Mouse (Mus musculus): Measurements from ENCODE around the gene Dbt. TPM values are rescaled to one million over a fixed set of nuclear protein-coding genes. Genes with fewer than 3 reads are reported as not detected.

Gene Dbt
- total and polyA plus RNA-seq, 3 experiments = 12.7 to 13.2 TPM; not detected in 1

DNA sequence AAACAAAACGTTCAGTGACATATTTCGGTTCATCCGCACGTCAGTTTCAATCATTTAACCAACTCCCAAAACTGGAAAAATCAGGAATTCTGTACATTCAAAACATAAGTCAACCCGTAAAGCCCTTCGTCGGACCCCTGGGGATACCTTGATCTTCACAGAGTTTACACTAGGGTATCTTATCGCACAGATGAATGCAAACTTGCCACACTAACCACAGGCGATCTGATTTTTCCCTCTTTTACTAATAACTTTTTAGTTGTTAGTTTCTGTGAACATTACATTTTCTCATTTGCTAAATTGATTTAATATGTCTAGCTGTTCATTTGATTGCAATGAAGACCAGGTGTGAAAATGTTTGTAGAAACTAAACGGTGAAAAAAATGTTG, 82.7 kb downstream of the Dbt start:
- TF ChIP-seq GATA1 (IDR thresholded peaks at IDR 0.05; ENCODE audit: low read depth, low read length) (peak; percentile 75), USF1 (IDR thresholded peaks at IDR 0.05; ENCODE audit: low read depth, low read length) (no peak), EP300 (IDR thresholded peaks at IDR 0.05; ENCODE audit: low read depth in 1 of 2, low read length in 2 of 2) (peak; percentile 50 to 62; a peak in 3 of 4 replicates), TCF12 (IDR thresholded peaks at IDR 0.05; ENCODE audit: low read depth, low read length) (peak; percentile 67), ETS1 (IDR thresholded peaks at IDR 0.05; ENCODE audit: low read depth, low read length) (peak; percentile 41; the same call in 1 of the 2 replicates), CHD2 (IDR thresholded peaks at IDR 0.05; ENCODE audit: low read length) (no peak), USF2 (IDR thresholded peaks at IDR 0.05; ENCODE audit: borderline replicate concordance in 1 of 2, insufficient read depth in 1 of 2, low read depth in 1 of 2, low read length in 2 of 2) (no peak), BHLHE40 (IDR thresholded peaks at IDR 0.05; ENCODE audit: borderline replicate concordance, low read depth, low read length) (no peak), NRF1 (IDR thresholded peaks at IDR 0.05; ENCODE audit: insufficient read depth, low read depth, low read length, poor library complexity, severe bottlenecking) (no peak), TBP (IDR thresholded peaks at IDR 0.05; ENCODE audit: low read depth, low read length) (no peak), MYB (IDR thresholded peaks at IDR 0.05; ENCODE audit: low read depth, low read length) (no peak), MXI1 (IDR thresholded peaks at IDR 0.05; ENCODE audit: low read depth, low read length) (no peak), MAX (IDR thresholded peaks at IDR 0.05; ENCODE audit: low read length) (no peak), RCOR1 (IDR thresholded peaks at IDR 0.05; ENCODE audit: low read depth, low read length) (peak; percentile 96), SIN3A (IDR thresholded peaks at IDR 0.05; ENCODE audit: low read length) (no peak), CHD1 (IDR thresholded peaks at IDR 0.05; ENCODE audit: low read depth, low read length) (no peak), POLR2AphosphoS5 (IDR thresholded peaks at IDR 0.05; ENCODE audit: borderline replicate concordance, low read depth, low read length) (no peak), POLR2AphosphoS2 (IDR thresholded peaks at IDR 0.05; ENCODE audit: low read length) (no peak), HCFC1 (IDR thresholded peaks at IDR 0.05; ENCODE audit: low read depth, low read length) (no peak), KAT2A (conservative IDR thresholded peaks at IDR 0.05; ENCODE audit: low read depth, low read length) (no peak), TAL1 (IDR thresholded peaks at IDR 0.05; ENCODE audit: low read length) (peak; percentile 39), NELFE (IDR thresholded peaks at IDR 0.05; ENCODE audit: low read depth, low read length) (no peak), RAD21 (IDR thresholded peaks at IDR 0.05; ENCODE audit: low read depth, low read length) (no peak), MEF2A (IDR thresholded peaks at IDR 0.05; ENCODE audit: extremely low read depth, insufficient replicate concordance, low read depth, low read length, poor library complexity, severe bottlenecking) (no peak)
- peak overlapping the region; percentile 80 to 95 for H3K4me3 ChIP-seq (ENCODE audit: control insufficient read depth in 1 of 2, insufficient read depth in 1 of 2, low read depth in 2 of 2, low read length in 2 of 2)
- H3K9me3 ChIP-seq (replicated peaks; ENCODE audit: insufficient read depth, low read length) = no peaks in the 10 kb centered on the region
- peaks cover 5 to 19% of the 10 kb centered on the region in 2 experiments; a peak in 3 of 4 replicates for H3K36me3 ChIP-seq (ENCODE audit: control insufficient read depth in 1 of 2, insufficient read depth in 2 of 2, low read length in 2 of 2)
- H3K27ac ChIP-seq (ENCODE audit: control insufficient read depth, low read depth, low read length) = no peak overlapping the region
- peaks cover 25% of the 10 kb centered on the region for H3K79me2 ChIP-seq (ENCODE audit: control insufficient read depth, insufficient read depth, low read length, poor library complexity)
- H3K4me1 ChIP-seq (ENCODE audit: control insufficient read depth in 1 of 2, insufficient read depth in 2 of 2, low read length in 2 of 2) = peaks cover 5 to 6% of the 10 kb centered on the region in 2 experiments
- no peaks in the 10 kb centered on the region for H3K27me3 ChIP-seq (ENCODE audit: control insufficient read depth in 1 of 2, insufficient read depth in 2 of 2, low read length in 2 of 2)
- H3K9ac ChIP-seq (ENCODE audit: control insufficient read depth, low read depth, low read length, poor library complexity, severe bottlenecking) = peak overlapping the region; percentile 93
- DNase-seq (ENCODE audit: low read depth, low spot score) = no peak

Other genes starting within 250 kb of the Dbt start
- gene Cdc14a, start 89.0 kb upstream of the Dbt start, total RNA-seq (2012; rRNA removed) = 2.6 and 2.7 TPM in 2 replicates
- gene Cdc14a, start 89.0 kb upstream of the Dbt start, polyA plus RNA-seq (2012; ENCODE audit: insufficient read depth in 1 of 2, insufficient read length in 2 of 2, low read depth in 1 of 2, low replicate concordance in 2 of 2, missing spikeins in 1 of 2) = 1 to 10 TPM in 1 of 2 experiments, not detected in 1; 5.9 TPM
- gene Rtca, start 4.9 kb upstream of the Dbt start, total RNA-seq (2012; rRNA removed) = 68.3 and 72.9 TPM in 2 replicates
- 100 to 1,000 TPM in 1 of 2 experiments, 10 to 100 TPM in 1; 68.6 to 307 TPM for gene Rtca, start 4.9 kb upstream of the Dbt start, polyA plus RNA-seq (2012; ENCODE audit: insufficient read depth in 1 of 2, insufficient read length in 2 of 2, low read depth in 1 of 2, low replicate concordance in 2 of 2, missing spikeins in 1 of 2)
- gene Lrrc39, start 49.9 kb downstream of the Dbt start, total RNA-seq (2012; rRNA removed) = 0.39 and 0.65 TPM in 2 replicates
- gene Lrrc39, start 49.9 kb downstream of the Dbt start, polyA plus RNA-seq (2012; ENCODE audit: insufficient read depth in 1 of 2, insufficient read length in 2 of 2, low read depth in 1 of 2, low replicate concordance in 2 of 2, missing spikeins in 1 of 2) = under 1 TPM in 1 of 2 experiments, not detected in 1; 0.40 TPM
- 8.5 and 9.2 TPM in 2 replicates for gene Sass6, start 81.9 kb downstream of the Dbt start, total RNA-seq (2012; rRNA removed)
- 10 to 100 TPM in 1 of 2 experiments, not detected in 1; 15.4 TPM for gene Sass6, start 81.9 kb downstream of the Dbt start, polyA plus RNA-seq (2012; ENCODE audit: insufficient read depth in 1 of 2, insufficient read length in 2 of 2, low read depth in 1 of 2, low replicate concordance in 2 of 2, missing spikeins in 1 of 2)
- gene Trmt13, start 101.5 kb downstream of the Dbt start, total RNA-seq (2012; rRNA removed) = 10.2 and 15.5 TPM in 2 replicates
- 10 to 100 TPM in 1 of 2 experiments, not detected in 1; 12.0 TPM for gene Trmt13, start 101.5 kb downstream of the Dbt start, polyA plus RNA-seq (2012; ENCODE audit: insufficient read depth in 1 of 2, insufficient read length in 2 of 2, low read depth in 1 of 2, low replicate concordance in 2 of 2, missing spikeins in 1 of 2)
- gene Mfsd14a, start 149.6 kb downstream of the Dbt start, total RNA-seq (2012; rRNA removed) = 36.8 and 39.2 TPM in 2 replicates
- gene Mfsd14a, start 149.6 kb downstream of the Dbt start, polyA plus RNA-seq (2012; ENCODE audit: insufficient read depth in 1 of 2, insufficient read length in 2 of 2, low read depth in 1 of 2, low replicate concordance in 2 of 2, missing spikeins in 1 of 2) = 100 to 1,000 TPM in 1 of 2 experiments, 10 to 100 TPM in 1; 45.9 to 111 TPM
- 0.39 and 1.0 TPM in 2 replicates for gene Gm43191, start 168.2 kb downstream of the Dbt start, total RNA-seq (2012; rRNA removed)
- not detected for gene Gm43191, start 168.2 kb downstream of the Dbt start, polyA plus RNA-seq (2012; ENCODE audit: insufficient read depth in 1 of 2, insufficient read length in 2 of 2, low read depth in 1 of 2, low replicate concordance in 2 of 2, missing spikeins in 1 of 2)
- 16.7 and 20.3 TPM in 2 replicates for gene Slc35a3, start 199.8 kb downstream of the Dbt start, total RNA-seq (2012; rRNA removed)
- gene Slc35a3, start 199.8 kb downstream of the Dbt start, polyA plus RNA-seq (2012; ENCODE audit: insufficient read depth in 1 of 2, insufficient read length in 2 of 2, low read depth in 1 of 2, low replicate concordance in 2 of 2, missing spikeins in 1 of 2) = 10 to 100 TPM in 1 of 2 experiments, not detected in 1; 19.2 TPM